ENCODE assay signal across 20 mouse cellular contexts in genomic region chr9:119318891-119319290, GRCm38 (mm10). TPM values are rescaled to one million over a fixed set of nuclear protein-coding genes. Genes with fewer than 3 reads are reported as not detected.
"Had no signal": no experiment of that assay in that cellular context is flagged by ENCODE, and none has a peak within 500 bp of the region (broad histone marks: within the 10 kb centered on the region; RNA-seq: fewer than 3 reads in every experiment).

No protein-coding gene starts in this region.

- H3K36me3 ChIP-seq: neural tube, embryonic 15.5 days; stomach, embryonic 15.5 days had no signal

- H3K4me3 ChIP-seq: neural tube, embryonic 15.5 days; stomach, embryonic 15.5 days had no signal

- H3K4me2 ChIP-seq: neural tube, embryonic 15.5 days; stomach, embryonic 15.5 days had no signal

- H3K9me3 ChIP-seq: neural tube, embryonic 15.5 days; stomach, embryonic 15.5 days had no signal

- H3K27me3 ChIP-seq: neural tube, embryonic 15.5 days; stomach, embryonic 15.5 days had no signal

- DNase-seq: retina, postnatal 1 day; right cerebral cortex, adult 18-20 months; right cerebral cortex, postnatal 14 days; right cerebral cortex, postnatal 25 days; right cerebral cortex, postnatal 4 days; spleen, adult 18-20 months; thymus, adult 18-20 months; thymus, adult 2 months; thymus, postnatal 14 days; thymus, postnatal 25 days; thymus, postnatal 36 days; thymus, postnatal 4 days had no signal

- H3K27ac ChIP-seq: neural tube, embryonic 15.5 days; stomach, embryonic 15.5 days; stomach, postnatal 0 days had no signal

- H3K9ac ChIP-seq: neural tube, embryonic 15.5 days; stomach, embryonic 15.5 days had no signal

RNA-seq across cellular contexts. Expression of gene Slc22a14, which starts 46.5 kb away (rescaled TPM):
- total RNA-seq: neutrophil, adult 5-6 weeks had no signal
- polyA plus RNA-seq: neural tube, embryonic 14.5 days; neural tube, embryonic 15.5 days; small intestine, adult 2 months; stomach, embryonic 14.5 days; stomach, embryonic 16.5 days; stomach, postnatal 0 days had no signal
